Mouse (Mus musculus) ES-Bruce4 (cell line): ENCODE data around the gene Olfr330. TPM values are rescaled to one million over a fixed set of nuclear protein-coding genes. Genes with fewer than 3 reads are reported as not detected.
"Not testable (repeated sequence)": the region's sequence is repeated elsewhere in the genome, so short reads cannot be mapped to it uniquely, and the experiment has no call there.

Source experiments
- H3K27ac ChIP-seq: 2 replicates; pipeline ENCODE4 v1.5.1; 2012; ENCODE audit warnings: low read length, inconsistent platforms; ENCODE audit not compliant: insufficient read depth
- H3K27me3 ChIP-seq: 2 replicates; pipeline ENCODE4 v1.6.1; 2012; ENCODE audit warnings: mild to moderate bottlenecking, low read length, inconsistent platforms; ENCODE audit not compliant: control insufficient read depth, poor library complexity, insufficient read depth, severe bottlenecking
- H3K36me3 ChIP-seq: 2 replicates; pipeline ENCODE4 v1.6.1; 2012; ENCODE audit warnings: inconsistent platforms, mild to moderate bottlenecking, low read length, moderate library complexity; ENCODE audit not compliant: control insufficient read depth, poor library complexity, insufficient read depth, severe bottlenecking
- H3K4me1 ChIP-seq: one replicate; pipeline ENCODE4 v1.8.1; 2011; ENCODE audit warnings: low read length; ENCODE audit not compliant: control insufficient read depth, insufficient read depth
- H3K4me3 ChIP-seq: 2 replicates; pipeline ENCODE4 v1.5.1; 2011; ENCODE audit warnings: low read depth, mild to moderate bottlenecking, low read length
- H3K9ac ChIP-seq: 2 replicates; pipeline ENCODE4 v1.6.1; 2012; ENCODE audit warnings: low read depth, mild to moderate bottlenecking, inconsistent platforms; ENCODE audit not compliant: poor library complexity, severe bottlenecking
- H3K9me3 ChIP-seq: replicated peaks from 2 replicates; pipeline ENCODE4 v1.6.1; 2012; ENCODE audit warnings: mild to moderate bottlenecking, low read length, inconsistent platforms; ENCODE audit not compliant: control insufficient read depth, poor library complexity, insufficient read depth, severe bottlenecking
- CTCF ChIP-seq: IDR thresholded peaks from one replicate; pipeline ENCODE4 v1.8.1; 2011; ENCODE audit warnings: low read depth, low read length
- EP300 ChIP-seq: IDR thresholded peaks from 2 replicates; pipeline ENCODE4 v1.6.1; 2011; ENCODE audit warnings: low read depth, low read length; ENCODE audit not compliant: insufficient read depth
- POLR2A ChIP-seq: IDR thresholded peaks from one replicate; pipeline ENCODE4 v1.8.1; 2011; ENCODE audit warnings: low read length; ENCODE audit not compliant: insufficient read depth
- polyA plus RNA-seq: library from polyadenylated mRNA; stranded (reverse); fragments of >200 nt; gene quantifications from 2 replicates; pipeline ENCODE4 v1.2.4, GENCODE M21; 2011; ENCODE audit warnings: low read depth; ENCODE audit not compliant: missing spikeins, insufficient read depth, insufficient read length

Gene Olfr330
- polyA plus RNA-seq, 1 experiment = not detected

DNA sequence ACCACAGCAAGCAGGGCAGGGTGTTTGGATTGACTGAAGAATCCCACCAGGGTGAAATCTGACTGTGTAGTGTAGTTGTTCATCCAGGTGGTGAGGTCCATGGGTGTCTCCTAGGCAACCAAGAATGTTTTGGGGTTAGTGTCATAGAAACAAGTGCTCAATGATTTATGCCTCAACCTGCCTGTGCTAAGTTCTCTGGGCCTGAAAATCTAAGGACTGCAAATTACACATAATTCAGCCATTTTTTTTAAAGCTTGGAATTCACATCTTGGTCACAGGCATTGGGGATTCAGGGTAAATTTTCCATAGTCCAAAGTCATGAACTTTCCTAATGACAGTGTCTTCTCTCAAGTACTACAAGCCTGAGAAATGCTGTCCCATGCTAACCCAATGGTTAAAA, 32.2 kb downstream of the Olfr330 start, which contains the start of gene Olfr331:
Gene Olfr331, minus strand, starts transcription at position 101 of the 400 bp plus-strand sequence.
- H3K36me3 ChIP-seq, H3K4me1 ChIP-seq, H3K9ac ChIP-seq, H3K27me3 ChIP-seq, H3K4me3 ChIP-seq, H3K9me3 ChIP-seq, H3K27ac ChIP-seq: not testable (repeated sequence)

DNA sequence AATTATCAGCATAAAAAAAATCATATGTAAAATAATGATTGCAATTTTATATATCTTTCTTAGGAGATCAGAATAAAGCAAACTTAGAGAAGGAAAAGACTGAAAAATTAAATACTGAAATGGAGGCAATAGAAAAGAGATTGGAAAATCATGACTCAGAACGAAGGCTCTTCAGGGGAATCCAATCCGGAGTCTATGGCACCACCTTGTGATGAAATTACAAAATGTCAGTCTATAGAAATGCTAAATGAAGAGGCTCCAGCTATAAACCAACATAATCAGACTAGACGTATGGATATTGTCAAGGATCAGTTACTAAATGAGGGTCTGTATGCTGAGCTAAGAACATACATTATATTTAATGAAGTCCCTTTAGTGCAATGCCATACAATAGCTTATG, 35.3 kb downstream of the Olfr330 start:
- no peak overlapping the region for H3K27ac ChIP-seq

DNA sequence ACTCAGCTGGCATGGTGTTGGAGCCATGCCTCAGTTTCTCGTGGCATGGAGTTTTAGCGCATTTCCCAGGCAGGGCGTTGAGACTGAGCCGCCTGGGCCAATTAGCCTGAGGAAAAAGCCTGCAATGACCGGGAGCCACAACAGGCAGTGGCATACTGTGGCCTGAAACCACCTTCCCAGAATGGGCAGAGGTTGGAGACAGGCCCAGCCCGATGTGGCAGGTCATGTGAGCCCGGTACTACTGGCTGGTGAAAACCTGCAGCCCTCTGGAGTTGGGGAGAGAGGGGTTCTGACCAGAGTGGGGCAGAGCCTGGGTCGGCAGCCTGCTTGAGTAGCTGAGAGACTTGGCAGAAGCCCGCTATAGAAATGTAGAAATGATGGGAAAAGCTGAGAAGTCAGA, 35.9 kb downstream of the Olfr330 start:
- no peak for TF ChIP-seq EP300
- TF ChIP-seq POLR2A = no peak
- no peak for TF ChIP-seq CTCF
- no peaks in the 10 kb centered on the region for H3K27me3 ChIP-seq
- H3K27ac ChIP-seq = no peak overlapping the region
- no peaks in the 10 kb centered on the region for H3K36me3 ChIP-seq
- H3K9me3 ChIP-seq = no peaks in the 10 kb centered on the region; the same call in 1 of the 2 replicates
- no peak overlapping the region for H3K4me3 ChIP-seq
- H3K4me1 ChIP-seq = no peaks in the 10 kb centered on the region
- H3K9ac ChIP-seq = no peak overlapping the region

More for the DNA sequence above, 35.3 kb downstream of the Olfr330 start:
- Histone ChIP-seq H3K4me1 (no peaks in the 10 kb centered on the region), H3K36me3 (no peaks in the 10 kb centered on the region), H3K9ac (no peak overlapping the region), H3K4me3 (no peak overlapping the region), H3K9me3 (no peaks in the 10 kb centered on the region; the same call in 1 of the 2 replicates), H3K27me3 (no peaks in the 10 kb centered on the region)
- TF ChIP-seq POLR2A = no peak
- no peak for TF ChIP-seq EP300
- no peak for TF ChIP-seq CTCF

DNA sequence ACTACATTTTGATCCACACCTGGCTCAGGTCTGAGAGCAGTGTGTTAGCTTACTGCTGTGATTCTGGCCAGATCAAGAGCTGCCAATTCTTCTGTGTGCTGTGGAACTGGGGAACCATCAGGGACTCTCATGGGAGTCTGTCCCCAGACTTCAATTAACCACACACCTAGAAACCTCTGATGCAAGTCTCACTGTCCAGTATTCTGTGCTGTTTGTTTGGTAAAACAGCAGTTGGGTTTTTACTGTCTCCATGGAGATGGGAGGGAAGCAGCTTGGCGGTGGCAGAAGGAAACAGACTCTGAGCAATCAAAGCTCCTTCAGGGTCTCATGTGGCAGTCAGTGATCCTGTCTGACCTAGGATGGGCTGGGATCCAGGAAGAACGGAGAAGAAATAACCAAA, 42.2 kb downstream of the Olfr330 start, which contains the start of gene Olfr332:
Gene Olfr332, minus strand, starts transcription at position 101 of the 400 bp plus-strand sequence.
- Histone ChIP-seq H3K9me3 (no peaks in the 10 kb centered on the region; the same call in 1 of the 2 replicates), H3K4me1 (no peaks in the 10 kb centered on the region), H3K9ac (no peak within 1 kb of the TSS), H3K27me3 (no peaks in the 10 kb centered on the region), H3K4me3 (no peak within 1 kb of the TSS), H3K36me3 (no peaks in the 10 kb centered on the region), H3K27ac (no peak within 1 kb of the TSS)
- TF ChIP-seq POLR2A (no peak), CTCF (no peak), EP300 (no peak)

Other genes starting within 250 kb of the Olfr330 start
- 19.3 and 21.1 TPM in 2 replicates for gene Zfp692, start 227.8 kb downstream of the Olfr330 start, polyA plus RNA-seq
- 8.3 and 9.0 TPM in 2 replicates for gene Zfp672, start 204.5 kb downstream of the Olfr330 start, polyA plus RNA-seq
- 33.6 and 41.4 TPM in 2 replicates for gene Sh3bp5l, start 204.1 kb downstream of the Olfr330 start, polyA plus RNA-seq
- not detected in 2 replicates for gene Lypd8, start 155.8 kb downstream of the Olfr330 start, polyA plus RNA-seq
- gene 1810065E05Rik, start 113.7 kb downstream of the Olfr330 start, polyA plus RNA-seq = not detected in 2 replicates
- not detected in 2 replicates for gene Gm12253, start 102.3 kb downstream of the Olfr330 start, polyA plus RNA-seq
- not detected in 2 replicates for gene Lypd9, start 81.9 kb downstream of the Olfr330 start, polyA plus RNA-seq
- not detected in 2 replicates for gene Olfr30, start 72.6 kb downstream of the Olfr330 start, polyA plus RNA-seq
- not detected in 2 replicates for gene Olfr332, start 42.3 kb downstream of the Olfr330 start, polyA plus RNA-seq
- gene Olfr331, start 32.3 kb downstream of the Olfr330 start, polyA plus RNA-seq = not detected in 2 replicates
- gene Olfr329-ps, start 11.6 kb upstream of the Olfr330 start, polyA plus RNA-seq = not detected in 2 replicates
- gene Olfr328, start 20.8 kb upstream of the Olfr330 start, polyA plus RNA-seq = not detected in 2 replicates
- gene Olfr224, start 35.7 kb upstream of the Olfr330 start, polyA plus RNA-seq = not detected in 2 replicates
- gene Olfr325, start 42.9 kb upstream of the Olfr330 start, polyA plus RNA-seq = not detected in 2 replicates
- not detected in 2 replicates for gene Olfr324, start 60.3 kb upstream of the Olfr330 start, polyA plus RNA-seq
- not detected in 2 replicates for gene 2210407C18Rik, start 81.2 kb upstream of the Olfr330 start, polyA plus RNA-seq
- not detected in 2 replicates for gene Olfr323, start 95.7 kb upstream of the Olfr330 start, polyA plus RNA-seq
- not detected in 2 replicates for gene Trim58, start 105.6 kb upstream of the Olfr330 start, polyA plus RNA-seq
- gene Olfr322, start 123.9 kb upstream of the Olfr330 start, polyA plus RNA-seq = not detected in 2 replicates
- not detected in 2 replicates for gene Olfr320, start 146.3 kb upstream of the Olfr330 start, polyA plus RNA-seq
- gene Olfr319, start 164.3 kb upstream of the Olfr330 start, polyA plus RNA-seq = not detected in 2 replicates
- gene Olfr318, start 189.2 kb upstream of the Olfr330 start, polyA plus RNA-seq = not detected in 2 replicates
- not detected in 2 replicates for gene Olfr317, start 204.4 kb upstream of the Olfr330 start, polyA plus RNA-seq
- gene Olfr316, start 217.9 kb upstream of the Olfr330 start, polyA plus RNA-seq = not detected in 2 replicates
- gene Olfr315, start 238.4 kb upstream of the Olfr330 start, polyA plus RNA-seq = not detected in 2 replicates
- not detected in 2 replicates for gene Olfr314, start 248.1 kb upstream of the Olfr330 start, polyA plus RNA-seq